Mouse (Mus musculus) forebrain, embryonic 11.5 days (tissue): ENCODE measurements around the gene Tmem106c. TPM values are rescaled to one million over a fixed set of nuclear protein-coding genes. Genes with fewer than 3 reads are reported as not detected.

Experiments used
- ATAC-seq: fragments of 200-750 bp; cut with Nextera tagmentation; replicated peaks from 2 replicates; pipeline ENCODE4 v1.8.0; 2017; ENCODE audit warnings: moderate TSS enrichment; ENCODE audit not compliant: low FRiP score
- DNase-seq: peaks from one replicate; pipeline ENCODE4 v3.0.0-alpha.2; 2017; ENCODE audit warnings: low spot score
- H3K27ac ChIP-seq: fragments of 300-500 bp; sonication (generic); 2 replicates; pipeline ENCODE4 v1.5.1; 2014; ENCODE audit warnings: low read depth, low read length
- H3K27me3 ChIP-seq: fragments of 300-500 bp; sonication (generic); 2 replicates; pipeline ENCODE4 v1.6.1; 2014; ENCODE audit warnings: mild to moderate bottlenecking, low read length, mixed read lengths; ENCODE audit not compliant: control insufficient read depth, insufficient read depth
- H3K36me3 ChIP-seq: fragments of 300-500 bp; sonication (generic); 2 replicates; pipeline ENCODE4 v1.6.1; 2014; ENCODE audit warnings: mild to moderate bottlenecking, low read length, moderate library complexity, mixed read lengths; ENCODE audit not compliant: control insufficient read depth, insufficient read depth
- H3K4me1 ChIP-seq: fragments of 300-500 bp; sonication (generic); replicated peaks from 2 replicates; pipeline ENCODE4 v1.6.1; 2014; ENCODE audit warnings: low read length, mixed read lengths; ENCODE audit not compliant: control insufficient read depth, insufficient read depth
- H3K4me2 ChIP-seq: fragments of 300-500 bp; sonication (generic); 2 replicates; pipeline ENCODE4 v1.6.1; 2014; ENCODE audit warnings: low read depth, mild to moderate bottlenecking, low read length, moderate library complexity, mixed read lengths; ENCODE audit not compliant: severe bottlenecking
- H3K4me3 ChIP-seq: fragments of 300-500 bp; sonication (generic); 2 replicates; pipeline ENCODE4 v1.5.1; 2014; ENCODE audit warnings: low read depth, low read length
- H3K9ac ChIP-seq: fragments of 300-500 bp; sonication (generic); 2 replicates; pipeline ENCODE4 v1.6.1; 2014; ENCODE audit warnings: low read length
- H3K9me3 ChIP-seq: fragments of 300-500 bp; sonication (generic); 2 replicates; pipeline ENCODE4 v1.6.1; 2016; ENCODE audit warnings: low read length, mixed read lengths; ENCODE audit not compliant: control insufficient read depth
- WGBS: fragments of 180-500 bp; shearing (Covaris S2); extraction: QIAGEN DNeasy Blood & Tissue Kit; methylation state at CpG from one replicate; pipeline ENCODE4 v1.1.7; 2014; 5-methylcytosine and 5-hydroxymethylcytosine counted together
- polyA plus RNA-seq: library from polyadenylated mRNA; unstranded; fragments of >200 nt; fragmentation: Nextera tagmentation; extraction: Ambion mirVana; gene quantifications from 2 replicates; pipeline ENCODE4 v1.2.1, GENCODE M21; 2014

Gene Tmem106c
- polyA plus RNA-seq, 1 experiment from 2014 or later = 44.5 TPM

DNA sequence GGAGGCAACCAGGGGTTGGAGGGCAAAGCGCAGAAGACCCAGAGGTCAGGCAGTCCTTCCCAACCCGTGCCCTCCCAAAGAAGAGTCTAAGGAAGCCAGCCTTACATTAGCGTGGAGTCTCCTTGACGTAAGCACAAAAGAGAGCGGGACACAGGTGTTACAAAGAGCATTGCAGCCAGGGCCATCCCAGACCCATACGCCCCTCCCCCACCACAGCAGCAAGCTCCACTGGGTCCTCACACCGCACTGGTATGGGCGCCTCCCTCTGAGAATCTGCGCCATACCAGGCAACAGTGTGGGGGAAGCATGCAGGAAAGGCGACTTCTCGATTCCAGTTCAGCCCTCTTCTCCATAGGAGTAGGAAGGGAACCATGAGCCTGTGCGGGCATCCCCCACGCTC lies 35.5 kb downstream of the Tmem106c start:
- Histone ChIP-seq H3K27me3 (no peaks in the 10 kb centered on the region; the same call in 1 of the 2 replicates), H3K36me3 (peaks cover 9% of the 10 kb centered on the region; the same call in 1 of the 2 replicates), H3K4me1 (peaks cover 23% of the 10 kb centered on the region), H3K4me3 (no peak overlapping the region), H3K9me3 (no peaks in the 10 kb centered on the region), H3K27ac (no peak overlapping the region), H3K9ac (peak overlapping the region; percentile 33), H3K4me2 (no peak overlapping the region; the same call in 1 of the 2 replicates)
- 26% methylated on average over 13 of the region's 13 CpGs for WGBS
- no peak for DNase-seq
- ATAC-seq = no peak

DNA sequence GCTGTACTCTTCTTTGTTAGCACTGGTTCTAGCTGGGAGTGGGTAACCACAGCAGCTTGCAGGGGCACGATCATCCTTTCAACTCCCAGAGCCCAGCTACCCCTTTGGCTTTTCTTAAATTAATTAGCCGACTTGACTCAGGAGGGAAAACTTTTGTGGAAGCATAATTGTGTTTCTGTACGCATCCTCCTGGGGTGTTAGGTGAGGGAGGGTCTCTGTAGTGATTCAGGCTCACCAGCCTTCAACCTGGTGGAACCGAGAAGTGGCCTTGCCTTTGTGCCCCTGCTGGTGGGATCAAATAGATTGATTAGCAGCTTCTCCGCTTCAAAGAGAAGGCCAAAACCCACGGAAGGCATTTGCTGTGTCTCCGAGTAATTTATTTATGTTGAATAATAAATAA lies 36.0 kb downstream of the Tmem106c start:
- peak overlapping the region; percentile 21 for H3K4me2 ChIP-seq
- H3K4me3 ChIP-seq = no peak overlapping the region
- peaks cover 9% of the 10 kb centered on the region; the same call in 1 of the 2 replicates for H3K36me3 ChIP-seq
- H3K27me3 ChIP-seq = no peaks in the 10 kb centered on the region; the same call in 1 of the 2 replicates
- no peak overlapping the region for H3K27ac ChIP-seq
- WGBS = 8% methylated on average over 7 of the region's 7 CpGs
- H3K9me3 ChIP-seq = no peaks in the 10 kb centered on the region
- ATAC-seq (no peak), DNase-seq (no peak)
- peaks cover 27% of the 10 kb centered on the region for H3K4me1 ChIP-seq
- H3K9ac ChIP-seq = peak overlapping the region; percentile 33

DNA sequence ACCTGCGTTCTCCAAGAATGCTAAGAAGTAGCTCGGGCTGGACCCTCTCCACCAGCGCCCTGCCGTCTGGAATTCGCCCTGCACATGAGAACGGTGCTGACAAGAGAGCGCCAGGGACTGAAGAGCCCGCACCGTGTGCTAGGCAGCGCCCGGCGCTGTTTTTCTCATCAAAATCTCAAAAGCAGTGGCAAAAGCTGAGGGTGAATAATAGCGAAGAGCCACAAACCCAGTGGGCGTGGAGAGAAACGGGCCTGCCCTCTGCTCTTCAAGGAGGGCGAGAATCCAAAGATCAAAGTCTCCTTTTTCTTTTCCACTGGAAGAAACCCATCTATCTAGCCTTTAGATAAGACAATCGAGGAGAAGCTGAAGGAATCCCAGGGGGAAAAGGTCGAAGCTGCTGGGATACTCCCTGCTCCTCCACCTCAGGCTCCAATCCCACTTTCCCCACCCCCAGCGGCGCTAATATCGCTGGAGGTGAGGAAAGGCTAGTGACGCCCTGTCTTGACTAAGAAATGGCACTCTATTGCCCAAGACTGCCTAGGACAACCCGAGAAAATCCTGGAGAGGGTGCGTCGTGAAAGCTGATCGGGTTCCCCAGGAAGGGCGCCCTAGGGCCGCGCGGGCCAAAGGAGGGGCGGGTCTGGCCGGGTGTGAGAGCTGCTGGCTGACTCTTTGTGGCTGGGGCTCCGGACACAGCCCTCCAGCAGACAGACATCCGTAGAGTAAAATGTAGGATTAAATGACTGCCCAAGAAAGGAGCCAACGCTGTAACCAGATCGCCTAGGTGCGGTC lies 37.5 kb downstream of the Tmem106c start:
- Histone ChIP-seq H3K4me1 (peaks cover 29% of the 10 kb centered on the region), H3K27ac (peak overlapping the region; percentile 93), H3K36me3 (peaks cover 3% of the 10 kb centered on the region; the same call in 1 of the 2 replicates), H3K9me3 (no peaks in the 10 kb centered on the region), H3K4me3 (peak overlapping the region; percentile 61), H3K4me2 (peak overlapping the region; percentile 89), H3K27me3 (peaks cover 2% of the 10 kb centered on the region), H3K9ac (peak overlapping the region; percentile 82)
- DNase-seq (peak; percentile 78), ATAC-seq (peak; percentile 26; the same call in 1 of the 2 replicates)
- WGBS = 2% methylated on average over 37 of the region's 37 CpGs

DNA sequence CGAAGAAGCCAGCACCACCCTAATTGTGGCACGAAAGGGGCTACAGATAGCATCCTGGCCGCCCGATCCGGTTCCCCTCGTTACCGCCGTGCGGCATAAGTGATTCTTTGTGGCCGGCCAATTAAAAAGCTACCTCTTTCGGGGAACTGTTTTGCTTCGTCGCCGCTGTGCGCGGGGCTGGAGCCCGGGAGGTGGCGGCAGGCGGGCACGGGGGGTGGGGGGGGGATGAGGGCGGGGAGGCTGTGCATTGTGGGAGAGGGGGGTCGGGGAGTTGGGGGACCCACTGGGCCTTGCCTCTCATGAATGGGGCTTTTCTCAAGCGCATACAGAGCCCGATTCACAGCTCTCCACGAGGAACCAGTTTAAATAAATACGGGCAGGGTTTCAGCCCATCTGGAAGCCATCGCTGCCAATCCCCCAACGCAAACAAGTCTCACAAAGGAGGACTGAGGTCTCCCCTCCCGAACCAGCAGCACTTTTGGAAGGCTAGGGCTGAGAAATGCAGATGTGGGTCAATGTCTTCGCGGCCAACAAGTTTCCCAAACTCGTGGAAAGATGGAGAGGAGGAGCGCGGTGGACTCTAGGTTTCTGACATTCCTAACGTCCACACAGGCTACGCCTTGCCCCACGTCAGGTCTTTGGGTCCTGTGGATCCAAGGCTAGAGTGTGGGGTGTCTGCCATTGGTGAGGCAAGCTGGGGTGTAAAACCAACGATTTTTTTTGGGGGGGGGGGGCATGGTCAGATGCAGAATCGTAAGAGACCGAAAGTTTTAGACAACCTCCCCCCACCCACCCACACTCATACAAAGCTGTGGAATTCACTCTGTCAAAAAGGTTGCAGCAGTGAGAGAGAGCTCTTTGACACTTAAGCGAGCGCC lies 38.4 kb downstream of the Tmem106c start:
- Histone ChIP-seq H3K27me3 (peaks cover 2% of the 10 kb centered on the region), H3K9me3 (no peaks in the 10 kb centered on the region), H3K4me3 (peak overlapping the region; percentile 61), H3K9ac (peak overlapping the region; percentile 82), H3K4me1 (peaks cover 29% of the 10 kb centered on the region), H3K27ac (peak overlapping the region; percentile 93), H3K36me3 (peaks cover 3% of the 10 kb centered on the region; the same call in 1 of the 2 replicates), H3K4me2 (peak overlapping the region; percentile 89)
- ATAC-seq (peak; percentile 55), DNase-seq (peak; percentile 84)
- under 1% methylated on average over 42 of the region's 42 CpGs for WGBS

DNA sequence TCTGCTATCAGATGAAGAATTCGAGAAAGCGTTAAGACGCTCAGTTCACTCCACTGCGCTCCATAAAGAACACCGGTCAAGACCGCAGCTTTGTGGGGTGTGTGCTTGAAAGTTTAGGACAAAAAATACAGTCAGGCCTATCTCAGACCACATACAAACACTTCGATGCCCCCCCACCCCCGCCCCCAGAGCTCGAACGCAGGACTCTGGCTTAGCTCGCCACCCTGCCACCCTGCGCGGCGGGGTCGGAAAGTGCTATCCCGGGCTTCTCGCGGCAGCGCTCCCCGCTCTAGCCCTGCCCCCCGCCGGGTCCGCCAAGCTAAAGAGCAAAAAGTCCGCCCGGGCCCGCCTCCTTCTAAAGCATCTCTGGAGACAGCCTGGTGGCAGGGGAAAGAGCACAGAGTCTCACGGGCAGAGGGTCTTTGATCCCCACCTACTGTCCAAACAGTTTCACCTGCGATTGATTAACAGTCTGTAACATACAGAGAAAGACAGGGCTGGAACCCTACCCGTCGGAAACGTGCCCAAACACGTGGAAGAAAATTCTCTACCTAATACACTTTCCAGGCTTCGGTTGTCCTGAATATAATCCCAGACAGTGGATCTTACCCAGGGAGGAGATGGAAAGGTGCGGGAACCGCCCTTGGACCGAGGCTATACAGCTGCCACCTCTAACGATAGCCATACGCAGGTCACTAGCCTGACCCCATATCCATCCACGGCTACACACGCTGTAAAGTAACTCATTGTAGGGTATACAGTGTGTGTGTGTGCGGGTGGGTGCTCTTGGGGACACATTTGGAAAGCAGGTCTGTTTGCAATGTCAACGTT lies 39.2 kb downstream of the Tmem106c start:
- Histone ChIP-seq H3K4me3 (peak overlapping the region; percentile 61), H3K4me1 (peaks cover 29% of the 10 kb centered on the region), H3K9ac (peak overlapping the region; percentile 82), H3K27me3 (peaks cover 2% of the 10 kb centered on the region), H3K27ac (peak overlapping the region; percentile 93), H3K9me3 (no peaks in the 10 kb centered on the region), H3K4me2 (peak overlapping the region; percentile 89), H3K36me3 (peaks cover 3% of the 10 kb centered on the region; the same call in 1 of the 2 replicates)
- WGBS = under 1% methylated on average over 42 of the region's 42 CpGs
- no peak for ATAC-seq
- DNase-seq = peak; percentile 81

DNA sequence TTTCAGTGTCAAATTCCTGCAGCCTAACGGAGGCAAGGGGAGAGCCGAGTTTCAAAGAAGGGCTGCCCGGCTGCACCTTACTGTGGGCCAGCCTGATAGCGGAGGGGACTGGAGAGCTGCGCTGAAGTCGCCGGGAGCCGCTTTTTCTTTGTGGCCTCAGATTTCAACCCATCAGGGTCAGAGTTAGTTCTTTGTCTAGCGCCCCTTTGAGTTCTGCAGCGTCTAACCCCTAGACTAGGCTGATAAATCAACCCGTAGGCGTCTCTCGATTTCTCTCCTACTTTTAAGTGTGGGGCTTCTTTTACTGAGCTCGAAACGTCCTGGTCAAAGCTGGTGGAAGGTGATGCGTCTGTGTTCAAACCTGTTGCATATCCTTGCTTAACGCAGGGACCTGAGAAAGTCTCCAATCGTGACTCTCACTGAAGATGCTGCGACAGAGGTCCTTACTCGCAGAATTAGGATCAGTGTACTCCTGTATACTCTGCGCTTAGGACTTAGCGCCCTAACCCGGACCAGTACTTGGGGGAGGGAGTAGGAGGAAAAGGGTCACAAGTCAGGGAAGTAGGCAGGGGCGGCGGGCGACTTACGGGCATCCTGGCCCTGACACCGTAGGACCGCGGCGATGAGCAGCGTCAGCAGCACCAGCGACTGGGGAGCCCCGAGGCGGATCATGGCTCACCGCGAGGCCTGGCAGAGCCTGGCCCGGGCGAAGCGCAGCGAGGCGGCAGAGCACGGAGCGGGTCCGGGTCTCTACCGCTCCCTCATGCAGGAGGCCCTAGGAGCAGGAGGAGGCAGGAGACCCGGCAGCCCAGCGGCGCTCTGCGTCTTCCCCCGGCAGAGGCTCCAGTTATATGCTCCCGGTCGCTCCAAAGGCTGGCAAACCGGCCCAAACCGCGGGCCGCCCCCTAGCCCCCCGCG lies 40.1 kb downstream of the Tmem106c start, which contains the start of gene Col2a1:
Gene Col2a1 (minus strand): TSS at position 874 of the 918 bp plus-strand sequence.
- H3K9me3 ChIP-seq = no peaks in the 10 kb centered on the region
- peak within 1 kb of the TSS; percentile 82 for H3K9ac ChIP-seq
- peaks cover 2% of the 10 kb centered on the region; the same call in 1 of the 2 replicates for H3K27me3 ChIP-seq
- H3K4me1 ChIP-seq = peaks cover 29% of the 10 kb centered on the region
- H3K36me3 ChIP-seq = no peaks in the 10 kb centered on the region; the same call in 1 of the 2 replicates
- WGBS = under 1% methylated on average over 58 of the region's 59 CpGs
- peak within 1 kb of the TSS; percentile 89 for H3K4me2 ChIP-seq
- ATAC-seq = peak; percentile 73
- H3K4me3 ChIP-seq = peak within 1 kb of the TSS; percentile 61
- peak within 1 kb of the TSS; percentile 93 for H3K27ac ChIP-seq
- peak; percentile 92 for DNase-seq

DNA sequence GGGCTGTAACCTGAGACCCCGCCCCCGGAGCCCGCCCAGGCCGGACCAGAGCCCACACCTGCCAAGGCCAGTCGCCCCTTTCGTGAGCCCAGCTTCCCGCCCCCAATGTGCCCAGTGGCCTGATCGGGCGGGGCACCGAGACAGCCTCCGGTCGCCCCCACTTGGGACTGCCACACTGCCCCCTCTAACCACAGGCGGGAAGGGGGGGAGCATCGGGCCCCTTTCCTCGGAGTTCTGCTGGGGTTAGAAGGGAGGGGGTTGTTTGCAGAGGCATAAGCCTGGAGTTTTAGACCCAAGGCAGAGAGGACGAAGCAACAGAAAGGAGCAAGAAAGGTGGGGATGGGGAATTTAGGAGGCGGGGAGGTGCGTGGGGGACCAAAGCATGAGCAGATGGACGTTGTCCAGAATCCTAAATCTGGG lies 40.8 kb downstream of the Tmem106c start:
- peak overlapping the region; percentile 61 for H3K4me3 ChIP-seq
- no peak for DNase-seq
- 1% methylated on average over 18 of the region's 19 CpGs for WGBS
- peak overlapping the region; percentile 82 for H3K9ac ChIP-seq
- no peaks in the 10 kb centered on the region for H3K9me3 ChIP-seq
- H3K4me2 ChIP-seq = peak overlapping the region; percentile 89
- H3K36me3 ChIP-seq = no peaks in the 10 kb centered on the region
- H3K4me1 ChIP-seq = peaks cover 26% of the 10 kb centered on the region
- H3K27me3 ChIP-seq = peaks cover 2% of the 10 kb centered on the region; the same call in 1 of the 2 replicates
- peak overlapping the region; percentile 46 for H3K27ac ChIP-seq
- ATAC-seq = peak; percentile 6; the same call in 1 of the 2 replicates
